Mouse (Mus musculus): ENCODE results near the gene Bsn. TPM values are rescaled to one million over a fixed set of nuclear protein-coding genes. Genes with fewer than 3 reads are reported as not detected.

Bsn gene
- total and polyA plus RNA-seq, 3 experiments, result 4.1 to 5.2 (median 5.0) TPM

DNA sequence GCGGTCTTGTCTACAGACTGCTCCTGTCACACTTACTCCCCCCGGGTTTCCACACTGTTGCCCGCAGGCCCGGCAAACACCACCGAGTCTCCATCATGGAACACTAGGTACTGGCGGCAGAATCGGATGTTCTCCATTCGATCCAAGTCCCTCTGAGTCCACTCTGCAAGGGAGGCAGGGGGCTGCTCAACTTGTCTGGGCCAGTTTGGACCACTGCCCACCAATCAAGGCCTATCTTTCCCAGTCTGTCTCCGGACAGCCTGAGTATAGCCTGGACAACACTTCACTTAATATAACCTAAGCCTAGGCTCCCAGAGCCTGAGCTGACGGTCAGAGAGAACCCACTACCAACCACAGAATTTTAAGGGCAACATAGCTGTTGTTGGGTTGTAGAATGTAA lies 96.6 kb downstream of the Bsn start:
- DNase-seq, result no peak

DNA sequence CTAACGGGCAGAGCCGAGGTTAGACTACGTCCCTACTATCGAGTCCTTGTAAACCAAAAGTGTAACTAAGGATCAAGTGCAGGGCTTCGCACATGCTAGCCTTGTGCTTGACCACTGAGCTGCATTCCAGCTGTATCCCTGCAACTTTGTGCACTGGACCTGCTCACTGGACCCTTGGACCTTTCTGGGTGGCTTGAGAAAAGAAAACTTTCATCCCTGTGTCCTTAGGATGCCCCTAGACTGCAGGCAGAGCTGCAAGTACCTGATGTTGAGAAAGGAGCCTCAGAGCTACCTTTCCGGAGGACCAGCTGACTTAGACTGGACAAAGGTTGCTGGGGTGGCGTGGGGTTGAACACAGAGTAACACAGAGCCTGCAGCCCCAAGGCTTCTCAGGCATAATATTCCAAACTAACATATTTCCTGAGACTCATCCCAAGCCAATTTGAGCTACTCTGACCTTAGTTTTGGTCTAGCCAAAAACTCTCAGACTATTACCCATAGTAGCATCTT lies 99.5 kb downstream of the Bsn start:
- no peak for DNase-seq

DNA sequence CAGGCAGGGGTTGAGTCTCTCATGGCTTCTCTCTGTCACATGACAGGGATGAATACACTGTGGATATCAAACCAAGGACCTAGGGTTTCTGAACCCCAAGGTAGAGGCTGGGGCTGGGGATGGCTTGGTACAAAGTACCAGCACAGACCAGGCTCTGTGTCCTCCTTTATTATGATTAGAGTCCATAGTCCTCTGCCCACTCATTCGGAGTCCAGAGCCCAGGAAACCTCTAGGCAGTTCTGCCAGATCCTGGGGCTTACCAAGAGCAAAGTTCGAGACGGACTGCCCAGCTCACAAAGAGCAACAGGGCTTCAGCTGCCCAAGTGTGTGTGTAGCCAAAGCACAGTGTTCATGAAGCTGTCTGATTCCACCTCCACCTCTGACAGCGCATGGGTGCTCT lies 104.9 kb downstream of the Bsn start:
- no peak for DNase-seq

DNA sequence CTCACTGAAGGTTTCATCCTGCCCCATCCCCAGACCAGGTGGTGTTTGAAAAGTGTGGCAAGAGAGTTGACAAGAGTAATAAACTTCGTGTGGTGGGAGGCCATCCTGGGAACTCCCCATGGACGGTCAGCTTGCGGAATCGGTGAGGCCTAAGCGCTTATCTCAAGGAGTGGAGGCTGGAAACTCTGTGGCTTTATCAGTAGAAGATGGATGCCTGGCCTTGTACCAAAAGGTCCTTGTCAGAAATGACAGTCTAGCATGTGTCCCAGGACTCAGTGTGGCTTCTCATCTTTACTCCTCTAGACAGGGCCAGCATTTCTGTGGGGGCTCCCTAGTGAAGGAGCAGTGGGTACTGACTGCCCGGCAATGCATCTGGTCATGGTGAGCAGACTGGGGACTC lies 106.6 kb downstream of the Bsn start:
- DNase-seq, result no peak

DNA sequence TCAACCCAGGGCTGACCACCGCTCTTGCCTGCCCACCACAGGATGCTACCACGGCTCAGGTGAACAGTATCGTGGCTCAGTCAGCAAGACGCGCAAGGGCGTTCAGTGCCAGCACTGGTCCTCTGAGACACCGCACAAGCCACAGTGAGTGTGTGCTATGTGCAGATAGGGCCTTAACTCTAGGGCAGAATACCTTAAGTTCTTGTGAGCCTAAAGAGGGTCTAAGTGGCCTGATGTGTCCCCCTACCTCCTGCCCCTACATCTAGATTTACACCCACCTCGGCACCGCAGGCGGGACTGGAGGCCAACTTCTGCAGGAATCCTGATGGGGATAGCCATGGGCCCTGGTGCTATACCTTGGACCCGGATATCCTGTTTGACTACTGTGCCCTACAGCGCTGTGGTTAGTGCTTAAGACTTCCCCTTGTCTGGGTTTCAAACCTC lies 107.2 kb downstream of the Bsn start, which contains the start of gene Rnf123:
TSS of gene Rnf123 (minus strand) at position 359 of the 444 bp plus-strand sequence.
- DNase-seq, result no peak

DNA sequence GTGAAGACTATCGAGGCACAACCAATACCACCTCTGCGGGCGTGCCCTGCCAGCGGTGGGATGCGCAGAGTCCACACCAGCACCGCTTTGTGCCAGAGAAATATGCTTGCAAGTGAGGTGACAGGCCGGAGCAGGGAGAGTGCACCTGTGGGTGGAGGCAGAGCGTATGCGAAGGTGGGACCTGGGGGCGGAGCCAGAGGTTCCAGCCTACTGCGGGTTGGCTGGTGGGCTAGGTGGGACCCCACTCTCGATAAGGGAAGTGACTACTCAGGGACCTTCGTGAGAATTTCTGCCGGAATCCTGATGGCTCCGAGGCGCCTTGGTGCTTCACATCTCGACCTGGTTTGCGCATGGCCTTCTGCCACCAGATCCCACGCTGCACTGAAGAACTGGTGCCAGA lies 107.6 kb downstream of the Bsn start:
- DNase-seq, result no peak

DNA sequence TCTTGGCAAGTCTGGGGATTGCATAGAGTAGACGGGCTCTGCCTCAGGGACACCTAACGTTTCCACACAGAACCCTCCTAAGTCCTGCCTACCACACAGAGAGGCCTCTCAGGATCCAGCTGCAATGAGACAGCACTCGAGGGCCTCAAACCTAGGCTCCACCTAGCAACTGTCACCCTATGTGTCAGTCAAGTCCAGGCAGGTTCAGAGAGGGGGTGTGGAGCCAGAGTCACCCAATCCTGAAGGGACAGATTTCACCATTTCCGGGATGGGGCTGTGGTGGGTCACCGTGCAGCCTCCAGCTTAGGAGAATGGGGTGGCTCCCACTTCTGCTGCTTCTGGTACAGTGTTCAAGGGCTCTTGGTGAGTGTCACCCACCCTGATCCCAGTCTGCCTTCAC lies 110.0 kb downstream of the Bsn start, which contains the start of gene Mst1:
TSS of gene Mst1 (plus strand) at position 269 of the 400 bp plus-strand sequence.
- DNase-seq, result no peak

DNA sequence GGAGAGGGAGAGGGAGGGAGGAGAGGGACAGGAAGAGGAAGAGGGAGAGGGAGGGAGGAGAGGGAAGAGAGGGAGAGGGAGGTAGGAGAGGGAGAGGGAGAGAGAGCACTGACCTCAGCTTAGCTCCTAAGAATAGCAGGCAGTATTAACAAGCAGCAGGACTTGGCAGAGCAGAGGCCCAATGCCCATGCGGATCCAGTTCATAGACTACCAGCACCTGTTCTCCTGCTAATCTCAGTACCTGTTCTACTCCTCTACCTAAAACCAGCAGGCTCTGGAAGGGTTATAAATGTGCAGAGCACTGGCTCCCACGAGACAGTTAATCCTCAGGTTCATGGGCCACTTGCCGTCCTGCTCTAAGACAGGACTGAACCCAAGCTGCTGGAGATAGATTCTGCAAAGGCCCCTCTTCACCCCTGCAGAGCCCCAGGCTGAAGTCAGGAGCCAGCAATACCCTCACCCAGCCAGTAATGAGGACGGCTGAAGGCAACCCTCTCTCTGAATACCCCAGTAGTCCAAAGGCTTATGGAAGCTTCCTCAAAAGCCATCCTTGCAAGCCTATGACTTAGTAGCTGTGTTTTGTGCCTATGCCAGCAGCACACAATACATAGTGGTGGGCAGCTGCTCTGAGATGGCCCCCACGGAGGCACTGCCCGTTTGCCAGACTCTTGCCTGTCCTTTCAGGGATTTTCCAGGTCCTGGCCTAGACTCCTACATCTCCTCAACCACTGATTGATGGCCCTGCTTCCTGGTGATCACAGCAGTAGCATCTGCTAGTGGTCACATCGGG lies 116.8 kb downstream of the Bsn start:
- DNase-seq, result no peak

DNA sequence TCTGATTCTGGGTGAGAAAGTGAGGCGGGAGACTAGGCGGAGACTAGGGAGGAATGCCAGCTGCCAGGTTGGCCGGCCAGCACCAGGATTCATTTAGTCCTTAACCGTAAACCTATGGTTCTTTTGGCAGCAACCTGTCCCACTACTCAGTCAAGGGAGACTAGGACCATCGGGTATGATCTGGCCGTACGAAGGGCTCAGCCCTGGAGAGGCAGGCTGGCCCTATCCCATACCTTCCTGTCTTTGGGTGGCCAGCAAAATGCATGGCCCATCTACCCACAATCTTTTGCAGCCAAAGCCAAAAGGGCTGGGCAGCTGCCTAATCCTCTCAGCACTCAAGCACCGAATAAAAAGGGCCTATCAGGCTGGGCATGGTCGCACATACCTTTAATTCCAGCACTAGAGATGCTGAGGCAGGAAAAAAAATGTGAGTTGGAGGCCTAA lies 117.7 kb downstream of the Bsn start:
- no peak for DNase-seq

DNA sequence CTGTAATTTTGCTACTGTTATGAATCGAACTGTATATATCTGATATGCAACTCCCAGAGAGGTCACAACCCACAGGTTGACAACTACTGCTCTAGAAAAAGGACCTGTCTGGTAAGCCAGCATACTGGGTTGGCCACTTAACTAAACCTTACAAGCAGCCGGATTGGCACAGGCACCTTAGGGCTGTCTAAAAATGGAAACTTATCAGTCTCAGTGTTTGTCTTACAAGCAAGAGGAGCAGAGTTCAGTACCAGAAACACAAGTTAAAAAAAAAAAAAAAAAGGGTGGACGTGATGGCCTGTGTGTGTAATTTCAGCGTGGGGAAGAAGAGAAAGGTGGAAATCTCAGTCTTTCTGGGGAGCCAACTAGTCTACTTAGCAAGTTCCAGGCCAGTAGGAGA lies 118.4 kb downstream of the Bsn start:
- DNase-seq, result no peak

DNA sequence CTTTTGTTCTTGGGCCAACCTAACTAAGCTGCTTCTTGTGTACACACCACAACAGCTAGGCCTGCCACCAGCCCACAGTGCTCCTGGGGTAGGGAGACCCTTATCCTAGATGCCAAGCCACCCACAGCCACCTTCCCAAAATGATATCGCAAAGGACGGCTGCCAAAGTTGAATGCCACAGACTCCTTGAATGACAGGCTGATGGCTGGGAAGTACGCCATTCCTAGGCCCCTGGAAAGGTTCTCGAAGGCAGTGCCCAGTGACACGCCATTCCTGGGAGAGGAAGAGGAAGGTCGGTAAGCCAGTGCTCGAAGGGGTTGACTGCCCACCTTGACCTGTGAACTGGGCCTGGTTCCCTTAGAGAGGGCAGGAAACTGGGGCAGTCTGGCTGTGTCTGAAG lies 120.7 kb downstream of the Bsn start:
- no peak for DNase-seq

DNA sequence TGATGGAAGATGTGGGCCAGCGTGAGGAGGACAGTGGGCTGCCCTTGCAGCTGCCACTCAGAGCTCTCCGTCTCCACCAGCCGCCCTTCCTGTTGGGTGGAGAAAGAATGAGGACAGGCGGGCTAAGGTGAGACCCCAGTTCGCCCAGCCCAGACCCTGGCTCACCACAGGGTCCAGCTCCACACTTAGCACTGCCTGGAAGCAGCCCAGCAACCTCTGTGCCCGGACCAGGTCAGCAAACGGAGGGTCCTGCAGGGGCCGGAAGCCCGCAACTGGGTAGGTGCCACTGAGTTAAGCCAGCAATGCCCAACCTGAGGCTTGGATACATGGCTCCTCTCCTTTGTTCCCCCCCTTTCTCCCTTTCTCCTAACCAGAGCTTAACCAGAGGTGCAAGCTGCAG lies 121.2 kb downstream of the Bsn start:
- no peak for DNase-seq

DNA sequence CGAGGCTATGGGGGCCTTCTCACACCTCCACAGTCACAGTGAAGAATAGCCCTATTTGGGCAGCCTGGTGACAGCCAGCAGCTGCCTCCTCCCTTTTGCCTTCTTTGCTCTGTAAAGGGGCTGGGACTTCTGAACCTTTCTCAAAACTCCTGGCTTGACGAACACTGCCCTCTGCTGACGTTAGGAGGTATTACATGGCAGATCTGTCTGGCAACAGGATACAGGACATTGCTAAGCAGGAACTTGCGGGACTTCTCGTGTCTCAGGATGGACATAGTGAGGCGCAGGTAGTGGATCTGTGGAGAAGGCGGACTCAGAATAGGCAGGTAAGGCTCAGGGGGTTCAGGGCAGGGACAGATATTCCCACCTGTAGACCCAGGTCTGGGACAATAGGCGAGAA lies 122.3 kb downstream of the Bsn start:
- peak; percentile 83 for DNase-seq

DNA sequence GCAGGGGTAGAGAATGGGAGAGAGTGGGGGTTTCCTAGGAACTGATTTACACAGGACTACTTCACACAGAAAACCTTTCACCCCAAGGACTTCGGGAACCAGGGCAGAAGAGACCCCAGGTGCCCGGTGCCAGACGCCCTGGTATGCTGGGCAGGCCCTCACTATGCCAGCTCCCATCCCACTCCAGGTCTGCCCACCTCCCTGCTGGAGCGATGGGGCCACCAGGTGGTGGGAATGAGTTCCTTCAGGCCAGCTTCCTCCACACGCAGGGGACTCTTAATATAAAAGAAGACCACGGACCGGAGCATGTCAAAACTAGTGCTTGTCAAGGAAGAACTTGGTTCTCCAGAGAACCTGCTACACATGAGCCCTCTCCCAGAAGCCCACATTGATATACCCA lies 123.0 kb downstream of the Bsn start:
- DNase-seq, result no peak

DNA sequence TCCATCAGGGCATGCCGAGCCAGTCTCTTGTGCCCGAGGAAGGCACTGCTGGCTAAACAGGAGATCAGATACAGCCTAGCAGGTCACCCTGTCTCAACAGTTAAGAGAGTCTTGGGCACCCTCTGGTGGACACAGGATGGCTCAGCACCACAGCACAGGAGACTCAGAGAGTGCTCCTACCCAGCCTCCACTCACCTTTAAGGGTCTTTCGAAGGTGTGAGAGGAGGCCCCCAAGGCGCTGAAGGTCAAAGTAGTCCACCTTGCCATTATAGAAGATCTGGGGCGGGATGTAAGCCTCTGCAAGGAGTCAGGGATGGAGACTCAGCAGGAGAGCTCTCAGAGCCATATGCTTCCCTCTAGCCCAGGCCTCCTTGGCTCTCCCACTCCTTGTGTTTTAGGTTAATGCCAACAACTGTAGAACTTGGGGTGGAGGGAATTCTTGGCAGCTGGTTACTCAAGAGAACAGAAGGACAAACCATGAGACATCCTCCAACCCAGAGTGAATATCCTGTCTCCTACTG lies 124.6 kb downstream of the Bsn start:
- DNase-seq, result peak; percentile 74

DNA sequence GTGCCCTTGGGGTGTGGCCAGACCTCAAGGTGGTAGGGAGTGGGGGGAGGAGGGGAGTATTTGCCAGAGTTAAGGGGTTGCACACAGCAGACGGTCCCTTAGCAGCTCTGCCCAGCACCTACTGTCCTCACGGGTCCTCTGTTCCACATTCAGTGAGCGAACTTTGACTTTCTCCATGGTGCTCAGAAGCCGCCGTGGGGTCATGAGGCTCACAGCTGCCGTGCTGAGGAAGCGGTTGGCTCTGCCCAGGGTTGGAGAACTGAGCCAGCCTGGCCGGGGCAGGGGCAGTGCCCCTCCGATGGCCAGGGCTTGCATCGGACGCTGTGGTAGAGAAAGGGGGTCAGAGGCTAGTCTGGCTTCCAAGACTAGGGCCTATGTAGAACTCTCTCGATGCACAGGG lies 126.8 kb downstream of the Bsn start:
- no peak for DNase-seq

DNA sequence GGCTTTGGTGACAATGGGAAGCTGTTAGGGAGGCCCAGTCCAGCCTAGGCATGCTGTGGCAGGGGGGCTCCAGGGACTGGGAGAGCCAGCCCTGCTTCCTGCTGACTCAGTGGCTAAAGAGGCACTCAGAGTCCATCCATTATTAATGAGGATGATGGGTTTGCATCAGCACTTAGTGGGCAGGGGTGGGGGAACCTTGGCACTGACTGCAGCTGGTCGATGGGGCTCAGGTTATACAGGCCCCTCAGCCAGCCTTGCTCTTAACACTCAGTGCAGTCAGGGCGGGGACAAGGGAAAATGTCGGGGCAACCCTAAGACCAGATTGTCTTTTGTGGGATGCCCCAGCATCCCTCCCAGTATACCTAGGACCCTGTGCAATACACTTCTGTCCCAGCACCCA lies 128.0 kb downstream of the Bsn start:
- DNase-seq, result no peak

DNA sequence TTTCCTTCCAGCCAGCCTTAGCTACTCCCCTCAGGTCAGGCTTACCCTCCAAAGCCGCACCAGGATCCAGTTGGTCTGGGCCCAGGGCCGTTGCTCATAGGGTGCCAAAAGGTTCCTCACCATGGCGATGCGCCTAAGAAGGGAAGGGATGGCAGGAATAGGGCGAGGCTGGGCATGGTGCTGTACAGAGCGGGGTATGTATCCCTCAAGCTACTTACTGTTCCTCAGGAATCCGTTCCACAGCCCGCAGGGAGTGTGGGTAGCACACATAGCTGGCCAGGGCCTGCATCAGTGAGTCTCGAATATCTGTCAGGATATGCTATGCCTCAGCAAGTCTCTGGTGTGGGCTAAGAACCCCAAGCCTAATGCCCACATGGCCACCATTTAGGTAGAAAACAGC lies 131.9 kb downstream of the Bsn start:
- no peak for DNase-seq

DNA sequence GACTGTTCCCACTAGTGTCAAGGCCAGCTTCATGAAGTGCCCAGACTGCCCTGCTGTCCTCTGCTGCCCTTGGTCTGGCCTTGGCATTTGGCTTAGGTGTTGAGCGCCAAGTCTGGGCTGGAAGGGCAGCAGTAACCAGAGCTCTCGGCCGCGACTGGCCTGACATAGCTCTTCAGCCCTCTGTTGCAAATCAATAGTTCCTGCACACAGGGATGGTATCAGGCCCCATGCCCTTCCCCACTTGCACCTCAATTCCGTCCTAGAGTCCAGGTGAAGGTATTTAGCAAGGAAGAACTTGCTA lies 133.0 kb downstream of the Bsn start:
- peak; percentile 90 for DNase-seq

DNA sequence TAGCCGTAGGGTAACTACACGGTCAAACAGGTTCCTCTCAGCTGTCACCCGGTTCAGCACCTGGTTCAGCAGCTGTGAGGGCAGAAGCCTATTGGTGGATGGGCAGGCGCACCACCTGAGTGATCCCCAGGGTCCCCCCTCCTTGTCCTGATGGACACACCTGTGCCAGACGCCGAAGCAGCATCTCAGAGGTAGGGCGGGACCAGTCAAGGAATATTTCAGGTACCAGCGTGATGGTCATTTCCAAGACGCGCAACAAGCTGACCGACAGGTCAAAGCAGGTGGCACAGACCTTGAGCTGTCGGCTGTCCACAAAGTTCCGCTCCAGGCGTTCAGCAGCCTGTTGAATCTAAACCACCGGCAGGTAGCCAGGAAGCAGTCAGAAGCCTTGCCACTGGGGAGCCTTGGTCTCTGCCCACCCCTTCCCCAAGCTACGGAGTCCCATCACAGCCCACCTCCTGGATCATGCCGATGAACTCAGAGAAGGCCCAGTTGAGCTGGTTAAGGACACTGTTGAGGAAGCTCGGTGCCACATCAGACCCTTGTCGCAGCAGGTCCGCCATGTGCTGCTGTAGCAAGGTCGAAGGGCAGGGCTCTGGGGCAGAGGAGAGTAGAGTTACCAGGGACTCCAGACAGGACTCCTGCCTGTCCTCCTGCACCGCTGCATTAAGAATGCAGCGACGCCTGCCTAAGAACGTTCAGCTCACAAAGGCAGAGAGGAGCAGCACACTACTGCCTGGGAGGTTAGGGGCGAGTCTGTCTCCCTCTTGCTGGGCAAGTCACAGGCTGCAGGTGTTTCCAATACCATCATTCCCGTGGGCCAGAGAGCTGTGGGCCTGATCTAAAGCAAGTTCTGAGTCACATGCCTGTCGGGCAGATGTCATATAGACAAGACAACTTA lies 133.6 kb downstream of the Bsn start:
- no peak for DNase-seq

DNA sequence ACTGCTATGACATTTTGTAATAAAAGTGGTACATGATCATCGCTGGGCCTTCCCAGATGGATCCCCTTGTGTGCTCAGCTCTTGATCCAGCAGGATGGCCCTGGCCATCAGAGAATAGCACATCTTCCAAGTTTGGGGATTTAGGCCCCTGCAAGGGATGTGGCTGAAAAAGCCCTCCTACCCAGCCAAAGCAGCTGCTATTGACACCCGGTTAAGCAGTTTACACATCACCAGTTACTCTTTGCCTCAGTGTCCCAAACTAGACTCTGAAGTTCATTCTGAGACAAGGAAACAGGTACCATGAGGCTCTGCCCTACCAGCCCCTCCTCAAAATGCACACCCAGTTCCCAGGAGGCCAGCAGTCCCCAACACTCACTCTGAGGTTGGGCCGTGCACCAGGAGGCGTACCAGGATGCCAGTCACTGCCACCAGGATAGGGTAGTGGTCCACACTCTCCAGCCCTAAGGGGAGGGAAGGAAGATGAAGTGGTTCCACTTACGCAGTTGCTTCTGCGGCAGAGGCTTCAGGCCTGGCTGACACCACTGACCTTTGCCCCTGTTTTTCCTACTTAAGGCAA lies 134.4 kb downstream of the Bsn start:
- DNase-seq, result no peak

DNA sequence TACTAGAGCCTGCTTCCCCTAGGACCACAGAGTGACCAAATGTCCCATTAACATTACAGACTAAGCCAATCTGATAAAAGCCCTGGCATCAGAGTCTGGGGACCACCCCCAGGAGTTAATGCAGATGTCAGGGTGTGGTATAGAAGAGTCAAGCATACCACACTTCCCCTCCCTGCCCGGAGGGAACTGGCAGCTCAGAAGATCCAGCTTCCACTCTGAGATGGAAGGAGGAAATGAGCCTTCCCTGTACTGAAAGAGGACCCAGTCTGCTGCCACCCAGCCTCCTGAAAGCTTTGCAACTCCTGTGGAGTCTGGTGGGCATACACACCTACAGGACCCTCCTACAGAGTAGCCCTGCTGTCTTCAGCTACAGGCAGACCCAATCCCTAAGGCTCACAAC lies 135.1 kb downstream of the Bsn start:
- no peak for DNase-seq

Data from adrenal gland, adult 2 months (tissue).